Mouse (Mus musculus) gonadal fat pad, adult 2 months (tissue): Measurements from ENCODE around the gene Tenm1. TPM values are rescaled to one million over a fixed set of nuclear protein-coding genes. Genes with fewer than 3 reads are reported as not detected.

Experiments
- polyA plus RNA-seq: library from polyadenylated mRNA; depleted of rRNA; stranded (reverse); fragments of >200 nt; gene quantifications from 2 replicates; pipeline ENCODE4 v1.2.3, GENCODE M21; 2012; rRNA removed

Tenm1 gene
- polyA plus RNA-seq, 1 experiment = 0.07 TPM

Other genes with a start within 250 kb of the Tenm1 start
- gene Tex13c1, start 162.0 kb upstream of the Tenm1 start, polyA plus RNA-seq = not detected in 2 replicates